Mouse (Mus musculus) CD4-positive helper T cell, adult 2 months (primary cell): ENCODE data around the gene Gm17657.
"Not testable (repeated sequence)": the region's sequence is repeated elsewhere in the genome, so short reads cannot be mapped to it uniquely, and the experiment has no call there.

Experiments used
- DNase-seq: peaks from one replicate; pipeline ENCODE4 v3.0.0-alpha.2; 2012; ENCODE audit warnings: low read depth, missing footprints, low spot score

The Gm17657 gene

DNA sequence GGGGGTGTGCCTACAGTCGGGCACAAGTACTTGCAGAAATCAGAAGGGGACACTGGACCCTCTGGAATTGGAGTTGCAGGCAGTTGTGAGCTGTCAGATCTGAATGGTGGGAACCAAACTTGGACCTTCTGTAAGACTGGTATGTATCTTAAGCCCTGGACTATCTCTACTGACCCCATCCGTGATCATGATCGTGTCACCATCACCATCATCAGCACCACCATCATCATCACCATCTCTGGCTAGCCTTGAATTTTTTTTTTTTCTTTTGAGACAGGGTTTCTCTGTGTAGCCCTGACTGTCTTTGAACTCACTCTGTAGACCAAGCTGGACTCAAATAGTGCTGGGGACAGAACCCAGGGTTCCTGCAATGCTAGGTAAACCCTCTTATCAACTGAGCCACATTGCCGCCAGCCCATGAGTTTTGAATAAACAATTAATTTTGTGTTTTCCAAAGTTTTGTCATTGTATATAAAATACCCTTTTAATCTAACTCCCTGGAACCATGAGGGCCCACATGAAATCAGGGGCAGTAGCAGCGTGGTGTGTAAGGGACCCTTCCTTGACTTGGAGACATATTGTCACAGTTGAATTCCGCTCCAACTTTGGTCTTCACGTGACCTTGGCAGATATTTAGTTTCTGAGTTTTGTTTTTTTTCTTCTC is 47.3 kb downstream of the Gm17657 start:
- DNase-seq = no peak

DNA sequence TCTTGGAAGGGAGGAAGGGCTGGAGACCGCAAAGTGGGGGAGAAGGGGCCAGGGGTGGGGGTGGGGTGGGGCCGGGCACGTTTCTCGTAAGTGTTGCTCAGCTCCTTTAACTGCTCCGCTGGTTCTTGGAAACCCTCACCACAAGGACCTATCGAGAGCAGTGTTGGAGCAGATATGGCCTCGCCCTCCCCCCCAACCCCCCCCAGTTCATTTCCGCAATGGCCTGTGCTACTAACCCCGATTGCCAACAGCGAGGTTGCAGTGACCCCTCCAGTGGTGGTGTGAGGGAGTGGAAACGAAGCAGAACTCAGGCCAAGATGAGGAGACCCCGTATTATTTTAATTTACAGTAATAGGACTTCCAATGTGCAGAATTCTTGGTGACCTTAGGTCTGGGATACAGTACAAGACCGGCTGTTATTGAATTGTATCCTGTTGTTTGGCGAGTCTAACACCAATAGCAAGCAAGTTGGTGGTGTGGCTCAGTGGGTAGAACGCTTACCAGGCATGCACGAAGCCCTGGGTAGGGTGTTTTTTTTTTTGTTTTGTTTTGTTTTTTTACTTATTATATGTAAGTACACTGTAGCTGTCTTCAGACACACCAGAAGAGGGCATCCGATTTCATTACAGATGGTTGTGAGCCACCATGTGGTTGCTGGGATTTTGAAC is 48.5 kb downstream of the Gm17657 start:
- DNase-seq = peak; percentile 80

DNA sequence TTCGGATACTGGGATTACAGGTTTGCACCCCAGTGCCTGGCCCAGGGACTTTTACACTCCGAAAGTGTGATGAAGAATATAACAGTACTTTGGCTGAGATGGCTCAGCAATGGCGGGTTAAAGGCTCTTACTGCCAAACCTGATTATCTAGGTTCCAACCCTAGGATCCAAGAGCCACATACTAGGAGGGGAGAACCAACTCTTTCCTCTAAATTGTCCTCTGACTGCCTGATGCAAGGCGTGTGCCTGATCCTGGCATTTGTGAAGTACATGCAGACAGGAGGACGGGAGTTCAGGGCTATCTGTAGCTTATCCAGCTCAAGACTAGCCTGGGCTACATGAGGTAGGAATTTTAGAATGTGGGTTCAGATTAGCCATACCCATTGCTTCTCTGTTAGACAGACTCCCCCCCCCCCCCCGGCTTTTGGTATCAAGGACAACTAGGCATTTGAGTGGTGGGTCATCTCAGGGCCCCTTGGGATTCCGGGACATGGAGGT is 49.1 kb downstream of the Gm17657 start:
- no peak for DNase-seq

DNA sequence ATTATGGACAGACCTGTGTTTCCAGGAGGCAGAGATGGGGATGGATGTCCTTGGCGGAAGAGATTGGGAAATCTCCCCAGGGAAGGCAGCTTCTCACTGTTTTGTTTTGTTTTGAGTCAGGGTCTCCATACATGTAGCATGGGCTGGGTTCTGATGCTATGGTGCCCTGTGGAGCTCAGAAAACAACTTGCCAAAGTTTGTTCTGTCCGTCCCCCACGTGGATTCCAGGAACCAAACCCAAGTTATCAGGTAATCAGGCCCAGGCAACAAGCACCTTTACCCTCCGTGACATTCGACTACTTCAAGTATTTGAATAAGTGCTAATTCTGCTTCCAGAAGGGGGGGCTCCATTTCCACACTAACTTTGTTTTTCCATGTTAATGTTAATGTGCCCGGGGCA is 49.9 kb downstream of the Gm17657 start:
- DNase-seq = no peak

DNA sequence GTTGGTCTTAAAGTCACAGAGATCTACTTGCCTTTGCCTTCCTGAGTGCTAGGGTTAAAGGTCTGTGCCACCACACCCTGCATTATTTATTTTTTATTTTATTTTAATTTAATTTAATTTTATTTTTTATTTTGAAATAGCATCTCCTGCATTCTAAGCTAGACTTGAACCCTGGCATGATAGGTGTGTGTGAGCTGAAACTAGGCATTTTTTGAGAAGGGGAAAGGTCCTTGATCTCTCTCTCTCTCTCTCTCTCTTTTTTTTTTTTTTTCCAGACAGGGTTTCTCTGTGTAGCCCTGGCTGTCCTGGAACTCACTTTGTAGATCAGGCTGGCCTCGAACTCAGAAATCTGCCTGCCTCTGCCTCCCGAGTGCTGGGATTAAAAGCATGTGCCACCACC is 50.5 kb downstream of the Gm17657 start:
- DNase-seq = not testable (repeated sequence)

DNA sequence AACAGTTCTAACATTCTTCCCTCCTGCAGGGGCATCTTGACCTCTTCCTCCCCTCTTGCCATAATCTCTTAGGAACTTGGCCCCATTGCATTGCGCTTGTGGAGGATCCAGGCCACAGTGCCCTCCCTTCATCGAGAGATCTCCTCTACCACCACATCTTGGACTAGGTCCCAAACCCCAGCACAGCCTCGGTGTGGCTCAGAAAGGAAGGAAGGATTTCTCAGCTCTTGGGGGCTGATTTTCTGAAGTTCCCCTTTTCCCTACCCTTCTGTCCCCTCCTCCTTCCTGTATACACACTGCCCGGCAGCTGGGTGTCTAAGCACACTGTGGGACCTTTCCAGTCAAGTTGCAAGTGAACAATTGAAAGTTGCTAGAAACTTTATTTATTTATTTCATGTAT is 51.4 kb downstream of the Gm17657 start:
- peak; percentile 24 for DNase-seq

DNA sequence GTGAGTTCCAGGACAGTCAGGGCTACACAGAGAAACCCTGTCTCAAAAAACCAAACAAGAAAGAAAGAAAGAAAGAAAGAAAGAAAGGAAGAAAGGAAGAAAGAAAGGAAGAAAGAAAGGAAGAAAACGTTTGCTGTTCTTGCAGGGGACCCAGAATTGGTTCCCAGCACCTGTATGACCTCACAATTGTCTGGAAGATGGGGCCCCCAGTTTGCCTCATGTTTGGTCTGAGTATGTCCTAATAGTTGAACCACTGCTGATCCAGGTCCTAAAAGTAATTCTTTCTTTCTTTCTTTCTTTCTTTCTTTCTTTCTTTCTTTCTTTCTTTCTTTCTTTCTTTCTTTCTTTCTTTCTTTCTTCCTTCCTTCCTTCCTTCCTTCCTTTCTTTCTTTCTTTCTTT is 52.0 kb downstream of the Gm17657 start:
- DNase-seq = not testable (repeated sequence)

DNA sequence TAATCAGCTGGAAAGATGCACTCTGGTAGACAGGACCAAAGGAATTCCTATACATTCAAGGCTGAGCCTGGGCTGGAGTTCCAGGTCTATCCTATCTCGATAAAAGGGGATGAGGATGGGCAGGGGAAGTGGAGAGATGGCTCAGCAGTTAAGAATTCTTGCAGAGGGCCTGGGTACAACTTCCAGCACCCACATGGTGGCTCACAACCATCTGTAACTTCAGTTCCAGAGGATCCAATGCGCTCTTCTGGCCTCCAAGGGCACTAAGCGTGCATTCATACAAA is 52.4 kb downstream of the Gm17657 start:
- DNase-seq = no peak

DNA sequence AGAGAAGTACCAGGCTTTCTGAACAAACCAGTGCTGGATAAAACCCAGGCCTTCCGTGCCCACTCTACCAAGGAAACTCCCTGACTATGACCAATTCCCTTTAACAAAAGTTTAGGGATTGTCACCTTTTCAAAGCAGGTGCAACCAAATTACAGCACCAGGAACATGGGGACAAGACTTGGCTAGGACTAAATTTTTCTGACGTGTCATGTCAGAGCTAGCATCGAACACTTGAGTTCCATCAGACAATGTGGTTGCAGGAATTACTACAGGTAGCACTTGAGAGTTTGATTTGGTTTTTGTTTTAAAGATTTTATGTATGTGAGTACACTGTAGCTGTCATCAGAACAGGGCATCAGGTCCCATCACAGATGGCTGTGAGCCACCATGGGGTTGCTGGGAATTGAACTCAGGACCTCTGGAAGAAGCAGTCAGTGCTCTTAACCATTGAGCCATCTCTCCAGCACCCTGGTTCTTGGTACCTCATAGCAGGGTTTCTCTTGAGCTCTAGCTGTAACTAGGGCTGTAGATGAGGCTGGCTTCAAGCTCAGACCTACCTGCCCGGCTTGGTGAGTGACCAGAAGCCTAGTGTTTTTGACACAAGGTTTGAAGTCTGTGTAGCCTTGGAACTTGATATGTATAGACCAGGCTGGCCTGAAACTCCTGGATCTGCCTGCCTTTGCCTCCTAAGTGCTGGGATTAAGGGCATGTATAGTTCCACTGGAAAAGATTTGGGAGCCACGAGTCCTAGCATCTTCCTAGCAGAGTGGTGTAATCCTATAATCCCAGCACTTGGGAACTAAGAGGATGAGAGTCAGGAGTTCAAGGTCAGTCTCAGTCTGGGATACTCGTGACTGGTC is 53.0 kb downstream of the Gm17657 start:
- peak; percentile 36 for DNase-seq

DNA sequence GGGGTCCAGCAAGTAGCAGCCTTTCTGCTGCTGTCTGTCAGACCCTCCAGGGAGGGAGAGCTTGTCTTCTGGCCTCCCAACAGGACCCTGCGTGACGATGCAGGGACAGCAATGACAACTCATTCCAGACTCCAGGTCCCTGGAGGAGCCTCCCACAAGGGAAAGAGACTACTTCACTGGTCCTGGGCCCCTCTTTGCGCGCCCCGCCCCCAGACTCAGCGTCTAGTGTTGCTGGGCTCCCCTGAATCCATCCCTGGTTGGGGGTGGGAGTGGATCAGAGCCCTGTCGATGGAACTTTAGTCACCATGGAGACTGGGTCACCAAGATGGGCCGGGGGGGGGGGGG is 54.7 kb downstream of the Gm17657 start:
- no peak for DNase-seq

DNA sequence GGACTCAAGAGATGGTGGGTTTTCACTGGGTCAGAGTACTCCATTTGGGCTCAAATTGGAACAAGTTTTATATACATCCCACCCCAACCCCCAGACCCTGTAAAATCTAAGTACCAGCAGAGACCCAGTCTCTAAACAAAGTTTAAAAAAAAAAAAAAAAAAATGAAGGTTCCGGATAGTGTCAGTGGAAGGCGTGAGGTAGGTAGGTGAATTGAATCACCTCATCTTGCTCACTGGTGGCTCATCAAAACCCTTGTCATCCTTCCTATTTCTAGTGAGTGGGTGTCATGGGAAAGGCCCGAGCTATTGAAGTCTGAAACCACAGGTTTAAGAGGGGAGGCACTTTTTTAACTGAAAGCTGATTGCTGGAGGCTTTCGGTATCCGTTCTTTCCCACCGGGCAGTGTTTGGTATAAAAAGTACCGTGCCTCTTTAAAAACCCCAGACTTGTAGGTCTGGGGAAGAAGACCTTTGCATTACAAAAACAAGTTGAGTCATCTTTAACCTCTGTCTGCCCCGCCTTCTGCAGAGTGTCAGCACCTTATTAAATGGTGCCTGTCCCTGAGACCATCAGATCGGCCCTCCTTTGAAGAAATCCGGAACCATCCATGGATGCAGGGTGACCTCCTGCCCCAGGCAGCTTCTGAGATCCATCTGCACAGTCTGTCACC is 55.2 kb downstream of the Gm17657 start:
- DNase-seq = peak; percentile 93

DNA sequence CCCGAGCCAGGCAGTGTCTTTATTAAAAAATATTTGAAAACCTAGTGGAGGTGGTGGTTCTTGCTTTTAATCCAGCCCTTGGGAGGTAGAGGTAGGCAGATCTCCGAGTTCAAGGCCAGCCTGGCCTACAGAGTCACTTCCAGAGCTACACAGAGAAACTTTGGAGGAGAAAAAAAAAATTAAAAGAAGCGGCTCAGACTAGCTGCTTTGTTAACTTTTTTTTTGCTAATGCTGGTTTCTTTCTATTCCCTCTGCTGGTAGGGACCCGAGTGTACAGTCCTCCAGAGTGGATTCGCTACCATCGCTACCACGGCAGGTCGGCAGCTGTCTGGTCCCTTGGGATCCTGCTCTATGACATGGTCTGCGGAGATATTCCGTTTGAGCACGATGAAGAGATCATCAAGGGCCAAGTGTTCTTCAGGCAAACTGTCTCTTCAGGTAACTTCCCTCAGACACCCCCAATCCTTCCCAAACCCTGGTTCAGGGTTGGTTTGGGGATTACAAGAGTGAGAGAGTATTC is 55.9 kb downstream of the Gm17657 start:
- DNase-seq = peak; percentile 53

DNA sequence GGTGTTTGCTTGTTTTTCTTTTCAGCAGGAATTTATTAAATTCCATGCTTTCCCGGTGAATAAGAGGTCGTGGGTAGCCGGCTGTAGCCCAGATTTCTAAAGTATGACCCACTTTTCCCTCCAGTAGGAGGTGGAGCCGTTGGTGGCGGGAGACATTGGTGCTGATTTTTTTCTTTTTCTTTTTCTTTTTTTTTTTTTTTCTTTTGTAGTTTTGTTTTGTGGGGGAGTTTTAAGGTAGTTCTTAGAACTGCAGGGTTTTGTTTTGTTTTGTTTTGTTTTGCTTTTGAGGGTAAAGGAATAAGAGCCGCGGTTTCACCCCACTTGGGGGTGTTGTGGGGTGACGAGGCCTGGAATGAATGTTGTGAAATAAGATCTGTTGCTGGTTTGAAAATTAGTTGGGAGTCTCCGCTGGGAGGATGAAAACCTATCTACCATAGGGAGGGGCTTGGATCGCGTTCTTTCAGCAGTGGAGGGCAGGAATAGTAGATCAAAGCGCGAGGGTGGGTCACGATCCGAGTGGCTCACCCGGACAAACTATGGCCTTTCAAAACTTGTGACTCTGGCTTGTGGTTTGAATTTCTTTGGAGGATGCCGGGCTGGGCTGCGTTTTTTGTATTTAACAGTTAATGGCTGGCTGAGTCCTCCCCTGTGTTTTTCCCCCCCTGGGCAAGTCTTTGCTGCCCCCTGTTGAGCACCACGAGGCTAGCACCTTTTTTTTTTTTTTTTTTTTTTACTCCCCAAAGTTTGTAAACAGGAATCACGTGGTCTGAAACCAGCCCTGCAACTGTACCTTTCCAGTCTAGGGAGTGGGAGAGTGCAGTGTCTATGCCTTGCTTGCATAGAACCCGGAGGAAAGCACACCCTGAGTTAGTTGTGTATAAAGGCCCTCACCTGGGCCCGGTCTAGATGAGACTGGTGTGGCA is 56.9 kb downstream of the Gm17657 start:
- DNase-seq = peak; percentile 94

DNA sequence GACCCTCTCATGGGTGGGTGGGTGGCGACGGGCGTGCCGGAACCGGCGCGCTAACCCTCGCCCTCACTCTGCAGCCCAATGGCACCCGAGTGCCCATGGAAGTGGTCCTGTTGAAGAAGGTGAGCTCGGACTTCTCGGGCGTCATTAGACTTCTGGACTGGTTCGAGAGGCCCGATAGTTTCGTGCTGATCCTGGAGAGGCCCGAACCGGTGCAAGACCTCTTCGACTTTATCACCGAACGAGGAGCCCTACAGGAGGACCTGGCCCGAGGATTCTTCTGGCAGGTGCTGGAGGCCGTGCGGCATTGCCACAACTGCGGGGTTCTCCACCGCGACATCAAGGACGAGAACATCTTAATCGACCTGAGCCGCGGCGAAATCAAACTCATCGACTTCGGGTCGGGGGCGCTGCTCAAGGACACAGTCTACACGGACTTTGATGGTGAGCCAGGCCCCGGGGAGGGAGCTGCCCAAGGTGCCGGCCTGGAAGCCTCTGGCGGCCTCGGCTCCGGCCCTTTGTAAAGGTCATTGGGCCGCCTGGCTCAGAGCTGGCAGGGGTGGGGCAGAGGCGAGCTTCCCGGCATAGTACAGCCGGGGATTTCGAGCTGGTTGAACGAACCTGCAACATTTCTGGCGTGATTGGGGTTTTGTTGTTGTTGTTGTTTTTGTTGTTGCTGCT is 57.7 kb downstream of the Gm17657 start:
- DNase-seq = no peak

DNA sequence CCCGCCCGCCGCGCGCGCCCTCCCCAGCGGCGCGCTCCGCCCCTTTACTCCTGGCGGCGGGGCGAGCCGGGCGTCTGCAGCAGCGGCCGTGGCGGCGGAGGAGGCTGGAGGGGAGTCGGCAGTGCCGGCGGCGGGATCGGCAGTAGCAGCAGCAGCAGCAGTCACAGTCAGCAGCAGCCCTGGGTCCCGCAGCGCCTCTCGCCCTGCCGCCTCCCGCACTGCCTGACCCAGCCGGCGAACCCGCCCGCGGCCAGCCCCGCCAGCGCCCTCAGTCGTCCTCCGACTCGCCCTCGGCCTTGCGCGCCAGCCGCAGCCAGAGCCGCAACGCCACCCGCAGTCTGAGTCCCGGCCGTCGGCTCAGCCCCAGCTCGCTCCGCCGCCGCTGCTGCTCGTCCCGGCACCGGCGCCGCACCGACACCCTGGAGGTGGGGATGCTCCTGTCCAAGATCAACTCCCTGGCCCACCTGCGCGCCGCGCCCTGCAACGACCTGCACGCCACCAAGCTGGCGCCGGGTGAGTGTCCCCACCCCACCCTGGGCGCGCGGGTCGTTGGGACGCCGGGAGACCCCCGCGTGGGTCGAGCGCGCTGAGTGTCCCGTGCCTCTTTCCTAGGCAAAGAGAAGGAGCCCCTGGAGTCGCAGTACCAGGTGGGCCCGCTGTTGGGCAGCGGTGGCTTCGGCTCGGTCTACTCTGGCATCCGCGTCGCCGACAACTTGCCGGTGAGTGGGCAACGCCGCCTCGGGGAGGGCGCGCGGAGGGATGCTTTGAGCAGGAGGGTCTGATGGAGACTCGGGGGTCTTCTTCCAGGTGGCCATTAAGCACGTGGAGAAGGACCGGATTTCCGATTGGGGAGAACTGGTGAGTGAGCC is 58.5 kb downstream of the Gm17657 start, which contains the start of gene Pim1:
Gene Pim1, plus strand, starts transcription at position 41 of the 869 bp plus-strand sequence.
- DNase-seq = no peak

DNA sequence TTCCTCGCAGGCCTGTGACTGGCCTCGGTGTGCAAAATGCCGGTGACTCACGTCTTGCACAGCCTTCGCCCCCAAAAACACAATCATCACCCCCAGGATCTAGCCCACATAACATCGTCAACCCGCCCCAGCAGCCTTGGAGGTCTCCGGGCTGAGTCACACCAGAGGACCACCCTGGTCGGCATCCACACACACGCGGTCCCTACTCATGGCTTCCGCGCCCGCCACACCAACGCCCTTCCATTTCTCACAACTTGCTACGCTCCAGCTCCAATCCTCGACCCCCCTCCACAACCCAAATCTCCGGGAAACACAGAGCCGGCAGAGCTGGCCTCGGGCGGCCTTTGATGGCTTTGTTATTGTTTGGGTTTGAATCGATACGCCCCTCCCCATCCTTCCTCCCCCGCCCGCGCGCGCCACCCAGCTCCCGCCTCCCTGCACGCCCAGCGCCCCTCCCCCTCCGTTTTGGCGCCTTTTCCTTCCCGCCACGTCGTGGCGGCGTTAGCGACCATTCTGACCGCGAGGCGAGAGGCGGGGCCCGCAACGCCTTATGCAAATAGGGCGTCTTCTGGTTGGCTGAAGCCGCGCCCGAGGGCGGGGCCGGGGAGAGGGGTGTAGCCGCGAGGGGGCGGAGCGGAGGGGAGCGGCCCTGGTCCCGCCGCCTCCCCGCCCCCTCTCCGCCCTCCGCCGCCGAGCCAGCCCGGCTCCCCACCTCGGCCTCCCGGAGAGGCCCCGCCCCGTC is 59.3 kb downstream of the Gm17657 start:
- DNase-seq = peak; percentile 100

DNA sequence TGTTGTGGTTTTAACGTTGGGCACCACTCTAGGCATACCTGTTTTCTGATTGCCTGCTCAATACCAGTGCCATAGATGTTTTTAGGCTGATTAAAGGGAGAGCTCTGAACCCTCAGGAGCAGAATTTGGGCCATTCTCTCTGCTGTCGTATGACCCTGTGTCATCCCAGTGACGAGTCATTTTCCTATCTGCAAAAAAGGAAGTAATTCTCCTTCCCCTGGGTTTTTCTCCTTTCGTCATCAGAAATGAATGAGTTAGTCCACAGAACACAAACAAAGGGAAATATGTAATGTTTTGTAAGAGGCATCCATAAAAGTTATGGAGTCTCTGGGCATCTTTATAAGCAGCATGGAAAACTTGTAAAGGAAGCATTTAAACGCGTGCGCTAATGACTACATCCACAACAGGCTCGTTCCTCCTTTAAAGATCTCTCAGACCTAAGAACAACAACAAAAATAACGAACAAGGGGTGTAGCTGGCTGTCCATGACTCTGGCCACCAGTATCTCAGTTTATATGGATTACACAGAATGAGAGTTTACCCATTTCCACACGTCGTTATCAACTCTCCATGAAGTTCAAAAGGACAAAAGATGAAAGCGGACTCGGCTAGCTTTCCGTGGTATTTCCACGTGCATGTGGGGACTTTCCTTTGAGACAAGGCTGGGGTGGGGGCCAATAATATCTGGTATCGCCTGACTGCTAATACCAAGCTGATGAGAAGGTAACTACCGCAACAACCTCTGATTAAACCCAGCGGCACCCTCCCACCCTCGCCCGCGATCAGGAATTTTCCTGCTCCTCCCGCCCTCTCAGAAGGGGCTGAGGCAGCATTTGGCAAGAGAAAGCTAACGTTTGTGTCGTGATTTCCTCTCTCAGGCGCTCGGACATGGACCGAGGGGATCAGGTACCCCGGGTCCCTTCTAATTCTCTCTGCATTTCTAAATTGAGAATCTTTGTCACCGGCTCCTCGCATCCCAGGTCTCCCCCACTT is 60.2 kb downstream of the Gm17657 start:
- DNase-seq = peak; percentile 83
